Mouse (Mus musculus): Measurements from ENCODE around the gene Cxcr1. TPM values are rescaled to one million over a fixed set of nuclear protein-coding genes. Genes with fewer than 3 reads are reported as not detected.

Gene Cxcr1
- polyA plus RNA-seq (2012; rRNA removed; ENCODE audit: low replicate concordance) = not detected in 2 replicates

GRCm38 (mm10) chr1:74194445-74194844, at the start of gene Cxcr1:
Gene Cxcr1, minus strand, starts transcription at chr1:74194631.

GRCm38 (mm10) chr1:74235938-74236589, 41.6 kb upstream of the Cxcr1 start, which contains the start of gene Arpc2:
Gene Arpc2, plus strand, starts transcription at chr1:74236084.

GRCm38 (mm10) chr1:74153461-74154184, 40.8 kb downstream of the Cxcr1 start, which contains the start of gene Cxcr2:
Gene Cxcr2, plus strand, starts transcription at chr1:74153989.

Other genes with a start within 250 kb of the Cxcr1 start
- gene Tns1, start 70.2 kb downstream of the Cxcr1 start, polyA plus RNA-seq (2012; rRNA removed; ENCODE audit: low replicate concordance) = 238 and 411 TPM in 2 replicates
- 0.99 and 4.1 TPM in 2 replicates for gene Rufy4, start 69.1 kb downstream of the Cxcr1 start, polyA plus RNA-seq (2012; rRNA removed; ENCODE audit: low replicate concordance)
- 0.23 and 2.8 TPM in 2 replicates for gene Cxcr2, start 40.6 kb downstream of the Cxcr1 start, polyA plus RNA-seq (2012; rRNA removed; ENCODE audit: low replicate concordance)
- 130 and 154 TPM in 2 replicates for gene Arpc2, start 41.5 kb upstream of the Cxcr1 start, polyA plus RNA-seq (2012; rRNA removed; ENCODE audit: low replicate concordance)
- 0.29 and 1.5 TPM in 2 replicates for gene Gpbar1, start 83.9 kb upstream of the Cxcr1 start, polyA plus RNA-seq (2012; rRNA removed; ENCODE audit: low replicate concordance)
- 174 and 184 TPM in 2 replicates for gene Aamp, start 90.1 kb upstream of the Cxcr1 start, polyA plus RNA-seq (2012; rRNA removed; ENCODE audit: low replicate concordance)
- gene Pnkd, start 90.3 kb upstream of the Cxcr1 start, polyA plus RNA-seq (2012; rRNA removed; ENCODE audit: low replicate concordance) = 64.7 and 99.9 TPM in 2 replicates
- 198 and 343 TPM in 2 replicates for gene Tmbim1, start 111.0 kb upstream of the Cxcr1 start, polyA plus RNA-seq (2012; rRNA removed; ENCODE audit: low replicate concordance)
- gene Catip, start 167.5 kb upstream of the Cxcr1 start, polyA plus RNA-seq (2012; rRNA removed; ENCODE audit: low replicate concordance) = 2.1 and 2.8 TPM in 2 replicates
- 67.9 and 69.7 TPM in 2 replicates for gene Slc11a1, start 180.6 kb upstream of the Cxcr1 start, polyA plus RNA-seq (2012; rRNA removed; ENCODE audit: low replicate concordance)
- 134 and 200 TPM in 2 replicates for gene Ctdsp1, start 196.9 kb upstream of the Cxcr1 start, polyA plus RNA-seq (2012; rRNA removed; ENCODE audit: low replicate concordance)
- 0.45 and 0.99 TPM in 2 replicates for gene Vil1, start 214.7 kb upstream of the Cxcr1 start, polyA plus RNA-seq (2012; rRNA removed; ENCODE audit: low replicate concordance)

Measured in subcutaneous adipose tissue, adult 2 months (tissue).